Mouse (Mus musculus) lung, postnatal 0 days (tissue): ENCODE measurements around the gene Unc45a. TPM values are rescaled to one million over a fixed set of nuclear protein-coding genes. Genes with fewer than 3 reads are reported as not detected.

ENCODE experiments used
- ATAC-seq: fragments of 200-750 bp; cut with Nextera tagmentation; 2 replicates; pipeline ENCODE4 v1.8.0; 2017; ENCODE audit warnings: moderate library complexity
- DNase-seq: peaks from one replicate; pipeline ENCODE4 v3.0.0-alpha.2; 2016; ENCODE audit warnings: low spot score
- H3K27ac ChIP-seq: fragments of 300-500 bp; sonication (generic); 2 replicates; pipeline ENCODE4 v1.5.1; 2014; ENCODE audit warnings: antibody characterized with exemption, mild to moderate bottlenecking, low read length, mixed read lengths
- H3K27me3 ChIP-seq: fragments of 300-500 bp; sonication (generic); replicated peaks from 2 replicates; pipeline ENCODE4 v1.6.1; 2014; ENCODE audit warnings: low read length, mixed read lengths; ENCODE audit not compliant: insufficient read depth
- H3K36me3 ChIP-seq: fragments of 300-500 bp; sonication (generic); 2 replicates; pipeline ENCODE4 v1.6.1; 2014; ENCODE audit warnings: low read length, mixed read lengths; ENCODE audit not compliant: insufficient read depth
- H3K4me1 ChIP-seq: fragments of 300-500 bp; sonication (generic); 2 replicates; pipeline ENCODE4 v1.6.1; 2014; ENCODE audit warnings: antibody characterized with exemption, low read depth, low read length, mixed read lengths; ENCODE audit not compliant: insufficient read depth
- H3K4me2 ChIP-seq: fragments of 300-500 bp; sonication (generic); replicated peaks from 2 replicates; pipeline ENCODE4 v1.6.1; 2014; ENCODE audit warnings: low read depth, mild to moderate bottlenecking, low read length, moderate library complexity, mixed read lengths
- H3K4me3 ChIP-seq: fragments of 300-500 bp; sonication (generic); 2 replicates; pipeline ENCODE4 v1.5.1; 2014; ENCODE audit warnings: low read depth, low read length
- H3K9ac ChIP-seq: fragments of 300-500 bp; sonication (generic); replicated peaks from 2 replicates; pipeline ENCODE4 v1.6.1; 2014; ENCODE audit warnings: low read depth, mild to moderate bottlenecking
- H3K9me3 ChIP-seq: fragments of 300-500 bp; sonication (generic); 2 replicates; pipeline ENCODE4 v1.6.1; 2016; ENCODE audit warnings: low read length, mixed read lengths
- CTCF ChIP-seq: IDR thresholded peaks from 2 replicates; pipeline ENCODE4 v1.5.1; 2016; ENCODE audit warnings: antibody characterized with exemption, mild to moderate bottlenecking
- EP300 ChIP-seq: IDR thresholded peaks from 2 replicates; pipeline ENCODE4 v1.6.1; 2016; ENCODE audit warnings: antibody characterized with exemption, mild to moderate bottlenecking, control low read depth
- WGBS: fragments of 180-500 bp; shearing (Covaris S2); extraction: QIAGEN DNeasy Blood & Tissue Kit; methylation state at CpG from one replicate; pipeline ENCODE4 v1.1.7; 2014; 5-methylcytosine and 5-hydroxymethylcytosine counted together
- polyA plus RNA-seq: library from polyadenylated mRNA; unstranded; fragments of >200 nt; fragmentation: Nextera tagmentation; extraction: Ambion mirVana; gene quantifications from 2 replicates; pipeline ENCODE4 v1.2.1, GENCODE M21; 2015

The Unc45a gene
- polyA plus RNA-seq, 1 experiment from 2014 or later: 32.9 TPM

- H3K9ac ChIP-seq: no peak overlapping the region
- 47% methylated on average over 13 of the region's 13 CpGs for WGBS
Observed at GRCm38 (mm10) chr7:80347670-80348586, 7.1 kb upstream of the Unc45a start.

GRCm38 (mm10) chr7:80346830-80347229 is 6.0 kb upstream of the Unc45a start:
- 69% methylated on average over 5 of the region's 5 CpGs for WGBS
- Histone ChIP-seq H3K9ac (no peak overlapping the region), H3K27me3 (no peaks in the 10 kb centered on the region), H3K9me3 (no peaks in the 10 kb centered on the region), H3K4me1 (peaks cover 6% of the 10 kb centered on the region; the same call in 1 of the 2 replicates), H3K36me3 (0 out of 2 replicates have a peak, but pooled peaks cover 14% of the 10 kb centered on the region), H3K4me2 (no peak overlapping the region), H3K27ac (0 out of 2 replicates have a peak overlapping the region, but pooled peaks have one; percentile 22), H3K4me3 (no peak overlapping the region)
- no peak for DNase-seq
- no peak for ATAC-seq
- TF ChIP-seq CTCF (no peak), EP300 (no peak)

More at GRCm38 (mm10) chr7:80347670-80348586, 7.1 kb upstream of the Unc45a start:
- Histone ChIP-seq H3K4me1 (peaks cover 6% of the 10 kb centered on the region; the same call in 1 of the 2 replicates), H3K27me3 (no peaks in the 10 kb centered on the region), H3K4me3 (no peak overlapping the region), H3K27ac (peak overlapping the region; percentile 48), H3K4me2 (no peak overlapping the region), H3K36me3 (peaks cover 14% of the 10 kb centered on the region; the same call in 1 of the 2 replicates), H3K9me3 (no peaks in the 10 kb centered on the region)
- ATAC-seq (peak; percentile 65), DNase-seq (peak; percentile 80)
- TF ChIP-seq EP300 (no peak), CTCF (no peak)

GRCm38 (mm10) chr7:80346173-80346572 is 5.4 kb upstream of the Unc45a start:
- DNase-seq: no peak

GRCm38 (mm10) chr7:80343270-80344018 is 2.6 kb upstream of the Unc45a start:
- H3K27ac ChIP-seq: peak overlapping the region; percentile 66

More at GRCm38 (mm10) chr7:80346173-80346572, 5.4 kb upstream of the Unc45a start:
- TF ChIP-seq EP300 (no peak), CTCF (no peak)
- H3K27ac ChIP-seq: no peak overlapping the region
- no peak for ATAC-seq
- H3K4me1 ChIP-seq: peaks cover 6% of the 10 kb centered on the region; the same call in 1 of the 2 replicates
- 0 out of 2 replicates have a peak, but pooled peaks cover 11% of the 10 kb centered on the region for H3K36me3 ChIP-seq
- 86% methylated on average over 9 of the region's 9 CpGs for WGBS
- no peak overlapping the region for H3K4me3 ChIP-seq
- no peaks in the 10 kb centered on the region for H3K9me3 ChIP-seq
- H3K4me2 ChIP-seq: no peak overlapping the region
- no peaks in the 10 kb centered on the region for H3K27me3 ChIP-seq
- H3K9ac ChIP-seq: no peak overlapping the region

GRCm38 (mm10) chr7:80342858-80343257 is 2.1 kb upstream of the Unc45a start, which contains the start of gene Hddc3:
Gene Hddc3, plus strand, starts transcription at chr7:80343104.
- TF ChIP-seq EP300 (no peak), CTCF (peak; percentile 86)
- 2% methylated on average over 25 of the region's 25 CpGs for WGBS
- Histone ChIP-seq H3K9ac (peak within 1 kb of the TSS; percentile 56), H3K27me3 (no peaks in the 10 kb centered on the region), H3K36me3 (no peaks in the 10 kb centered on the region), H3K9me3 (no peaks in the 10 kb centered on the region), H3K27ac (peak within 1 kb of the TSS; percentile 66), H3K4me1 (peaks cover 15% of the 10 kb centered on the region; the same call in 1 of the 2 replicates), H3K4me3 (peak within 1 kb of the TSS; percentile 50), H3K4me2 (peak within 1 kb of the TSS; percentile 81)
- ATAC-seq: peak; percentile 38
- DNase-seq: peak; percentile 96

More at GRCm38 (mm10) chr7:80343270-80344018, 2.6 kb upstream of the Unc45a start:
- Histone ChIP-seq H3K4me2 (peak overlapping the region; percentile 81), H3K4me3 (peak overlapping the region; percentile 50), H3K9me3 (no peaks in the 10 kb centered on the region), H3K27me3 (no peaks in the 10 kb centered on the region), H3K4me1 (peaks cover 15% of the 10 kb centered on the region; the same call in 1 of the 2 replicates), H3K36me3 (no peaks in the 10 kb centered on the region), H3K9ac (peak overlapping the region; percentile 56)
- TF ChIP-seq CTCF (no peak), EP300 (no peak)
- 25% methylated on average over 19 of the region's 19 CpGs for WGBS
- DNase-seq (no peak), ATAC-seq (no peak)
